Mouse (Mus musculus) monocyte, adult 5-6 weeks (primary cell): ENCODE measurements around the gene Olfr1002. TPM values are rescaled to one million over a fixed set of nuclear protein-coding genes. Genes with fewer than 3 reads are reported as not detected.
"Not testable (repeated sequence)": the region's sequence is repeated elsewhere in the genome, so short reads cannot be mapped to it uniquely, and the experiment has no call there.

Source experiments
- ATAC-seq: fragments of 153-309, 156-312 bp; replicated peaks from 2 replicates; pipeline ENCODE4 v1.8.0; 2017; ENCODE audit warnings: mild to moderate bottlenecking; ENCODE audit not compliant: low TSS enrichment, insufficient number of reproducible peaks, severe bottlenecking, poor library complexity, low FRiP score
- total RNA-seq: library from RNA; stranded (forward); fragments of 200-1000, 200-491, 200-594 nt; gene quantifications from 3 replicates; pipeline ENCODE4 v1.2.3, GENCODE M21; 2017

Gene Olfr1002
- not detected in 3 replicates for total RNA-seq

- ATAC-seq, result no peak
Observed at GRCm38 (mm10) chr2:85650604-85651003, at the start of gene Olfr1002. Gene Olfr1002, minus strand, starts transcription at chr2:85650704.

- no peak for ATAC-seq
Observed at GRCm38 (mm10) chr2:85689131-85689530, 38.6 kb upstream of the Olfr1002 start, which contains the start of gene Olfr1008. Gene Olfr1008, plus strand, starts transcription at chr2:85689431.

GRCm38 (mm10) chr2:85678667-85679066 is 28.2 kb upstream of the Olfr1002 start, which contains the start of gene Olfr1006:
Gene Olfr1006, minus strand, starts transcription at chr2:85678767.
- no peak for ATAC-seq

GRCm38 (mm10) chr2:85664355-85664754 is 13.9 kb upstream of the Olfr1002 start, which contains the start of gene Olfr154:
Gene Olfr154, minus strand, starts transcription at chr2:85664455.
- not testable (repeated sequence) for ATAC-seq

- no peak for ATAC-seq
Observed at GRCm38 (mm10) chr2:85611803-85612202, 38.7 kb downstream of the Olfr1002 start, which contains the start of gene Olfr1000. Gene Olfr1000, minus strand, starts transcription at chr2:85611903.

Other genes starting within 250 kb of the Olfr1002 start
- gene Olfr992, start 241.2 kb downstream of the Olfr1002 start, total RNA-seq, result not detected in 3 replicates
- gene Olfr993, start 235.8 kb downstream of the Olfr1002 start, total RNA-seq, result not detected in 3 replicates
- gene Olfr994, start 214.3 kb downstream of the Olfr1002 start, total RNA-seq, result not detected in 3 replicates
- not detected in 3 replicates for gene Olfr995, start 207.1 kb downstream of the Olfr1002 start, total RNA-seq
- gene 4833423E24Rik, start 131.7 kb downstream of the Olfr1002 start, total RNA-seq, result not detected in 3 replicates
- not detected in 3 replicates for gene Olfr996, start 71.5 kb downstream of the Olfr1002 start, total RNA-seq
- not detected in 3 replicates for gene Olfr998, start 61.8 kb downstream of the Olfr1002 start, total RNA-seq
- not detected in 3 replicates for gene Olfr1000, start 38.8 kb downstream of the Olfr1002 start, total RNA-seq
- gene Olfr154, start 13.8 kb upstream of the Olfr1002 start, total RNA-seq, result not detected in 3 replicates
- gene Olfr1006, start 28.1 kb upstream of the Olfr1002 start, total RNA-seq, result not detected in 3 replicates
- gene Olfr1008, start 38.7 kb upstream of the Olfr1002 start, total RNA-seq, result not detected in 3 replicates
- gene Olfr1009, start 64.7 kb upstream of the Olfr1002 start, total RNA-seq, result not detected in 3 replicates
- not detected in 3 replicates for gene Olfr1012, start 112.1 kb upstream of the Olfr1002 start, total RNA-seq
- not detected in 3 replicates for gene Olfr1013, start 116.4 kb upstream of the Olfr1002 start, total RNA-seq
- gene Olfr1014, start 122.0 kb upstream of the Olfr1002 start, total RNA-seq, result not detected in 3 replicates
- not detected in 3 replicates for gene Olfr1015, start 131.3 kb upstream of the Olfr1002 start, total RNA-seq
- not detected in 3 replicates for gene Olfr1016, start 151.8 kb upstream of the Olfr1002 start, total RNA-seq
- 0.43 TPM in 1 of 3 replicates, not detected in the others for gene Olfr1018, start 167.8 kb upstream of the Olfr1002 start, total RNA-seq
- not detected in 3 replicates for gene Olfr1019, start 194.8 kb upstream of the Olfr1002 start, total RNA-seq
- not detected in 3 replicates for gene Olfr1020, start 196.3 kb upstream of the Olfr1002 start, total RNA-seq
- not detected in 3 replicates for gene Olfr1022, start 217.9 kb upstream of the Olfr1002 start, total RNA-seq
- gene Olfr1023, start 234.9 kb upstream of the Olfr1002 start, total RNA-seq, result not detected in 3 replicates